In the genomic region with DNA sequence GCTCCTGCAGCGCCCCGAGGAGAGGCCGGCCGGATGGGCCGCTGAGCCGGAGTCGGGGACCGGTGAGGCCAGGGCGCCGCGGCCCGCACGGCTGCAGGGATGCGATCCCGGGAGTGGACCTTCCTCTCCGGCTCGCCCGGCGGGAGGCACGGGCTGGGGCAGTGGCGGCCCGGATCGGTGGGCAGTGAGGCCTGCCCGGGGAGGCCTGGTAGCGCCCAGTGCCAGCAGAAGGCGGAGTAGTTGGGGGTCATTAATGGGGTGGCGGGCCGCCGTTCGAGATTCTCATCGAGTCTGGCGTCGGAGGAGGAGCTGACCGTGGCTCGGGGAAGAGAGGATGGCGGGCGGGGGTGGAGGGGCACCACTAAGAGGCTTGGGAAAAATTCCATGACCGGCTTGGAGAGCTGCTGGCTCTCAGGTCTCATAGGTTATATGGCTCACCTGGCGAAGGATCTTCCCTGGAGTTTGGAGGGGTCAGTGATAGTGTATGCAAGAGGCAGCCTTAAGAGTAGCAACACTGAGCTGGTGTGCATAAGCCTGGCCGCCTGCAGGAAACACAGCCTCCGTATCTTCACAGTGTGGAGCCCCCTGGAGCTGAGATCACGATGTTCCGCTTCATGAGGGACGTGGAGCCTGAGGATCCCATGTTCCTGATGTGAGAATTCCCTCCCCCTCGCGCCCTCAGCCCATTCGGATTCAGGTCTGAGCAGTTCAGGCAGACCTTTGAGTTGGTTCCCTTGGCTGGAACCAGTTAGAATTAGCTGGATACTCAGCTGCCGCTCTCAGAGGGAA, we compare ENCODE assay signal across 2 mouse cellular contexts.
TF ChIP-seq lines count a peak whose summit lies in the region.

No protein-coding gene starts in this region.

TF ChIP-seq in C2C12, 6 proteins besides CTCF, POLR2A, EP300 and RAD21:
- TF ChIP-seq USF1 (IDR thresholded peaks at IDR 0.05; ENCODE audit: low read depth) (no peak), MAX (IDR thresholded peaks at IDR 0.05) (no peak), CEBPB (IDR thresholded peaks at IDR 0.05; ENCODE audit: low read depth) (no peak), FOSL1 (IDR thresholded peaks at IDR 0.05; ENCODE audit: insufficient read depth, low read length, poor library complexity, severe bottlenecking) (no peak), MYOD1 (IDR thresholded peaks at IDR 0.05; ENCODE audit: control insufficient read depth, insufficient read length, low read depth) (no peak), MYOG (IDR thresholded peaks at IDR 0.05; ENCODE audit: control insufficient read depth, extremely low read depth, insufficient read length) (no peak)
TF ChIP-seq in C2C12: peak in this region for 0.

TF ChIP-seq in myocyte, 11 proteins besides CTCF, POLR2A, EP300 and RAD21:
- TF ChIP-seq REST (IDR thresholded peaks at IDR 0.05; ENCODE audit: insufficient read depth, insufficient read length) (no peak), SRF (IDR thresholded peaks at IDR 0.05; ENCODE audit: control insufficient read depth, insufficient read length, low read depth) (no peak), E2F4 (IDR thresholded peaks at IDR 0.05; ENCODE audit: insufficient read depth) (no peak), MAX (IDR thresholded peaks at IDR 0.05; ENCODE audit: low read depth) (no peak), CEBPB (IDR thresholded peaks at IDR 0.05; ENCODE audit: insufficient read depth, poor library complexity, severe bottlenecking) (no peak), USF1 (IDR thresholded peaks at IDR 0.05; ENCODE audit: low read depth) (no peak), MYOG (IDR thresholded peaks at IDR 0.05; ENCODE audit: control insufficient read depth in 1 of 3, insufficient read depth in 1 of 3, insufficient read length in 2 of 3, low read depth in 2 of 3) (no peak)
TF ChIP-seq in myocyte: peak in this region for 0.
